Mouse (Mus musculus) thymus, postnatal 4 days (tissue): ENCODE results near the gene H2-D1.
"Not testable (repeated sequence)": the region's sequence is repeated elsewhere in the genome, so short reads cannot be mapped to it uniquely, and the experiment has no call there.

ENCODE experiments used
- DNase-seq: peaks from one replicate; pipeline ENCODE4 v3.0.0; 2021

H2-D1 gene

GRCm38 (mm10) chr17:35304921-35305320, 42.4 kb downstream of the H2-D1 start:
- not testable (repeated sequence) for DNase-seq
